Mouse (Mus musculus): ENCODE measurements around the gene Cyp27b1. TPM values are rescaled to one million over a fixed set of nuclear protein-coding genes. Genes with fewer than 3 reads are reported as not detected.
"Not testable (repeated sequence)": the region's sequence is repeated elsewhere in the genome, so short reads cannot be mapped to it uniquely, and the experiment has no call there.

The Cyp27b1 gene
- polyA plus RNA-seq, 1 experiment = not detected

GRCm38 (mm10) chr10:127059174-127059967 lies 11.3 kb downstream of the Cyp27b1 start:
- under 1% methylated on average over 73 of the region's 92 CpGs for WGBS
- no peak for TF ChIP-seq POLR2A (IDR thresholded peaks at IDR 0.05; ENCODE audit: insufficient read depth, low read depth, low read length)
- no peak for TF ChIP-seq CTCF (IDR thresholded peaks at IDR 0.05; ENCODE audit: insufficient read depth, low read depth, low read length)
- Histone ChIP-seq H3K27ac (ENCODE audit: insufficient read depth, low read depth, low read length) (no peak overlapping the region), H3K4me1 (ENCODE audit: control insufficient read depth, insufficient read depth, low read length) (peaks cover 22% of the 10 kb centered on the region), H3K4me3 (ENCODE audit: insufficient read depth, low read depth, low read length) (peak overlapping the region; percentile 78)

GRCm38 (mm10) chr10:127059968-127060916 lies 12.2 kb downstream of the Cyp27b1 start, which contains the start of gene March9:
Gene March9, minus strand, starts transcription at chr10:127060184.
- WGBS = under 1% methylated on average over 45 of the region's 72 CpGs
- peaks cover 25% of the 10 kb centered on the region for H3K4me1 ChIP-seq (ENCODE audit: control insufficient read depth, insufficient read depth, low read length)

GRCm38 (mm10) chr10:127061085-127061484 lies 13.0 kb downstream of the Cyp27b1 start:
- Histone ChIP-seq H3K27ac (ENCODE audit: insufficient read depth, low read depth, low read length) (peak overlapping the region; percentile 80; the same call in 1 of the 2 replicates), H3K4me3 (ENCODE audit: insufficient read depth, low read depth, low read length) (no peak overlapping the region), H3K4me1 (ENCODE audit: control insufficient read depth, insufficient read depth, low read length) (peaks cover 25% of the 10 kb centered on the region)
- TF ChIP-seq POLR2A (IDR thresholded peaks at IDR 0.05; ENCODE audit: insufficient read depth, low read depth, low read length) = no peak
- no peak for TF ChIP-seq CTCF (IDR thresholded peaks at IDR 0.05; ENCODE audit: insufficient read depth, low read depth, low read length)
- 31% methylated on average over 5 of the region's 5 CpGs for WGBS

More at GRCm38 (mm10) chr10:127059968-127060916, 12.2 kb downstream of the Cyp27b1 start, which contains the start of gene March9:
- Histone ChIP-seq H3K27ac (ENCODE audit: insufficient read depth, low read depth, low read length) (peak within 1 kb of the TSS; percentile 80), H3K4me3 (ENCODE audit: insufficient read depth, low read depth, low read length) (peak within 1 kb of the TSS; percentile 78)
- TF ChIP-seq POLR2A (IDR thresholded peaks at IDR 0.05; ENCODE audit: insufficient read depth, low read depth, low read length) (no peak), CTCF (IDR thresholded peaks at IDR 0.05; ENCODE audit: insufficient read depth, low read depth, low read length) (no peak)

GRCm38 (mm10) chr10:127061513-127061912 lies 13.5 kb downstream of the Cyp27b1 start:
- H3K4me1 ChIP-seq (ENCODE audit: control insufficient read depth, insufficient read depth, low read length) = peaks cover 21% of the 10 kb centered on the region
- H3K27ac ChIP-seq (ENCODE audit: insufficient read depth, low read depth, low read length) = no peak overlapping the region
- TF ChIP-seq POLR2A (IDR thresholded peaks at IDR 0.05; ENCODE audit: insufficient read depth, low read depth, low read length) = no peak
- no peak for TF ChIP-seq CTCF (IDR thresholded peaks at IDR 0.05; ENCODE audit: insufficient read depth, low read depth, low read length)
- no peak overlapping the region for H3K4me3 ChIP-seq (ENCODE audit: insufficient read depth, low read depth, low read length)
- 75% methylated on average over 2 of the region's 2 CpGs for WGBS

GRCm38 (mm10) chr10:127062101-127062500 lies 14.1 kb downstream of the Cyp27b1 start:
- not testable (repeated sequence) for H3K4me3 ChIP-seq (ENCODE audit: insufficient read depth, low read depth, low read length)
- 82% methylated on average over 4 of the region's 4 CpGs for WGBS
- H3K4me1 ChIP-seq (ENCODE audit: control insufficient read depth, insufficient read depth, low read length) = peaks cover 20% of the 10 kb centered on the region
- peak overlapping the region; percentile 46; the same call in 1 of the 2 replicates for H3K27ac ChIP-seq (ENCODE audit: insufficient read depth, low read depth, low read length)

- 60% methylated on average over 5 of the region's 5 CpGs for WGBS
- Histone ChIP-seq H3K27ac (ENCODE audit: insufficient read depth, low read depth, low read length) (peak overlapping the region; percentile 46; the same call in 1 of the 2 replicates), H3K4me1 (ENCODE audit: control insufficient read depth, insufficient read depth, low read length) (peaks cover 20% of the 10 kb centered on the region), H3K4me3 (ENCODE audit: insufficient read depth, low read depth, low read length) (no peak overlapping the region)
- TF ChIP-seq POLR2A (IDR thresholded peaks at IDR 0.05; ENCODE audit: insufficient read depth, low read depth, low read length) (no peak), CTCF (IDR thresholded peaks at IDR 0.05; ENCODE audit: insufficient read depth, low read depth, low read length) (no peak)
Measured at GRCm38 (mm10) chr10:127062503-127062902, 14.5 kb downstream of the Cyp27b1 start.

- under 1% methylated on average over 46 of the region's 46 CpGs for WGBS
- Histone ChIP-seq H3K27ac (ENCODE audit: insufficient read depth, low read depth, low read length) (peak within 1 kb of the TSS; percentile 93), H3K4me1 (ENCODE audit: control insufficient read depth, insufficient read depth, low read length) (peaks cover 17% of the 10 kb centered on the region), H3K4me3 (ENCODE audit: insufficient read depth, low read depth, low read length) (peak within 1 kb of the TSS; percentile 93)
- TF ChIP-seq CTCF (IDR thresholded peaks at IDR 0.05; ENCODE audit: insufficient read depth, low read depth, low read length) = no peak
- TF ChIP-seq POLR2A (IDR thresholded peaks at IDR 0.05; ENCODE audit: insufficient read depth, low read depth, low read length) = peak; percentile 24
Measured at GRCm38 (mm10) chr10:127063239-127063872, 15.3 kb downstream of the Cyp27b1 start, which contains the start of gene Cdk4. Gene Cdk4, plus strand, starts transcription at chr10:127063534.

Data from olfactory bulb, adult 2 months (tissue).